Mouse (Mus musculus): ENCODE measurements at regions not wholly inside any gene's neighbourhood (a gene's known extent, or its start where the extent isn't known, plus 50 kb on each side); places are given as distances from the start of the nearest gene placed in this dataset.

DNA sequence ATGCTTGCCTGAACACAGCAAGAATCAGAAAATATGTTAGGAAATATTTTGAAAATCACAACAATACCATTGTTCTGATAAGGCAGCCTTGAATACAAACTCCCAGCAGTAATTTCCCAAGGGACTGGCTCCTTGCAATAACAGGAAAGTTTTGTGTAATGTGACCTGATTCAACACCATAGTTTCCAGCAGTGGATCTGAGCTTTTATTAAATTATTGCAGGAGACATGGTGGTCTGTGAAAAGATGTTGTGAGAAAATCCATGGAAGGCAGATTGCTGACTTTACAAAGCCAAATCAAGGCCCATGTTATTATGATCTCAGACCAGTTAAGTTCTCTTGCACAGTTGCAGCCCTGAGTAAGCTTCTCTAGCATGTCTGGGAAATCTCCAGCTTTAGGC, 116.1 kb downstream of the Rdh14 start:
- no peak for TF ChIP-seq CTCF (IDR thresholded peaks at IDR 0.05; ENCODE audit: control insufficient read depth, insufficient read depth, low read length)
- no peak for TF ChIP-seq POLR2A (IDR thresholded peaks at IDR 0.05; ENCODE audit: borderline replicate concordance, control insufficient read depth, low read depth, low read length)

Measured in bone marrow, adult 2 months (tissue).